Mouse (Mus musculus) limb, embryonic 11.5 days (tissue): ENCODE measurements around the gene Usp49. TPM values are rescaled to one million over a fixed set of nuclear protein-coding genes. Genes with fewer than 3 reads are reported as not detected.
"Not testable (repeated sequence)": the region's sequence is repeated elsewhere in the genome, so short reads cannot be mapped to it uniquely, and the experiment has no call there.

Experiments
- ATAC-seq: fragments of 200-750 bp; cut with Nextera tagmentation; 2 replicates; pipeline ENCODE4 v1.8.0; 2017; ENCODE audit warnings: low read depth; ENCODE audit not compliant: insufficient number of reproducible peaks, low FRiP score, low TSS enrichment
- DNase-seq: peaks from one replicate; pipeline ENCODE4 v3.0.0-alpha.2; 2015; ENCODE audit warnings: low spot score
- H3K27ac ChIP-seq: fragments of 300-500 bp; sonication (generic); replicated peaks from 2 replicates; pipeline ENCODE4 v1.5.1; 2014; ENCODE audit warnings: low read depth, mild to moderate bottlenecking, low read length
- H3K27me3 ChIP-seq: fragments of 300-500 bp; sonication (generic); 2 replicates; pipeline ENCODE4 v1.6.1; 2014; ENCODE audit warnings: mild to moderate bottlenecking, low read length, mixed read lengths; ENCODE audit not compliant: control insufficient read depth, insufficient read depth
- H3K36me3 ChIP-seq: fragments of 300-500 bp; sonication (generic); 2 replicates; pipeline ENCODE4 v1.6.1; 2014; ENCODE audit warnings: mild to moderate bottlenecking, low read length, moderate library complexity, mixed read lengths; ENCODE audit not compliant: control insufficient read depth, insufficient read depth
- H3K4me1 ChIP-seq: fragments of 300-500 bp; sonication (generic); 2 replicates; pipeline ENCODE4 v1.6.1; 2014; ENCODE audit warnings: low read length, mixed read lengths; ENCODE audit not compliant: control insufficient read depth, insufficient read depth
- H3K4me2 ChIP-seq: fragments of 300-500 bp; sonication (generic); 2 replicates; pipeline ENCODE4 v1.6.1; 2014; ENCODE audit warnings: low read depth, mild to moderate bottlenecking, moderate library complexity; ENCODE audit not compliant: severe bottlenecking
- H3K4me3 ChIP-seq: fragments of 300-500 bp; sonication (generic); 2 replicates; pipeline ENCODE4 v1.5.1; 2014; ENCODE audit warnings: low read depth, low read length
- H3K9ac ChIP-seq: fragments of 300-500 bp; sonication (generic); 2 replicates; pipeline ENCODE4 v1.6.1; 2014; ENCODE audit warnings: mild to moderate bottlenecking, low read length
- H3K9me3 ChIP-seq: fragments of 300-500 bp; sonication (generic); 2 replicates; pipeline ENCODE4 v1.6.1; 2016; ENCODE audit warnings: low read length; ENCODE audit not compliant: control insufficient read depth
- WGBS: fragments of 180-500 bp; shearing (Covaris S2); extraction: QIAGEN DNeasy Blood & Tissue Kit; methylation state at CpG from one replicate; pipeline ENCODE4 v1.1.7; 2014; 5-methylcytosine and 5-hydroxymethylcytosine counted together
- polyA plus RNA-seq: library from polyadenylated mRNA; unstranded; fragments of >200 nt; fragmentation: Nextera tagmentation; extraction: Ambion mirVana; gene quantifications from 2 replicates; pipeline ENCODE4 v1.2.1, GENCODE M21; 2014

Usp49 gene
- polyA plus RNA-seq, 1 experiment from 2014 or later = 6.7 TPM

DNA sequence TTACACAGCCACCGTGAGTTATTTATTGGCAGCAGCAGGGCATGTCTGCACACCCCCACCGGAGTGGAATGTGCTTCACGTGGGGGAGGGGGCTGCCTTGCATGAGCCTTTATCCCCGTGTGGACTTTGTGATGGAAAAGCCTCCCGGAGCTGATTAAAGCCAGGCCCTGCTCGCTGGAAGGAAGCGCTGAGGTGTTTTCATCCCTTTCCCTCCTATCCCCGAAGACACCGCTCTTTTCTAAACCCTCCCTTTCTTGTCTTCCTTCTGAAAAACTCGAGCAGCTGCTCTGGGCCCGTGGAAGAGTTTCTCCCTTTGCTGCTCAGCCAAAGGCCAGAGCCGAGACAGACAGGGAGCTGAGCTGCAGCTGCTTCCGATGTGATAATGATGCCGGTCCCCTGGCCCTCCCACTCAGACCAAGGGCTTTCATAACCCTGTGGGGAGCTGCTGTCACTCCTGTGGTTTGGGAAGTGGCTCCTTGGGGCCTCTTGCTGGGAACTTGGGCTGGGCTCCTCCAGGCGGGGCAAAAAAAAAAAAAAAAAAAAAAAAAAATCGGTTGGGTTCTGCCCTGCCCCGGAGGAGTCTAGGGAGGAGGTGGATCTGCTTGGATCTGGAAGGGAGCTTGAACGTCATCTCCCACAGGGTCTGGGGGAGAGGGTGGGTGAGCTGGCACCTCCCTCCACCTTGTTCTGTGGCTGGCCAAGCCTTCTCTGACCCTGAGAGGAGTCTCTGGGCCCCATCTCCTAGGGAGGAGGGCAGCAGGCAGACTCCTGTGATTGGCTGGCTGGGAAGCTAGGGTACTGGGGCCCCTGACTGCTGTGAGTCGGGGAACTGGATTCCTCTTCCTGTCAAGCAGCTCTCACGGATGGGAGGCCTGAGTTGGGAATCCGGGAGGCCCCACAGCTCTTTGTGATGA lies 35.0 kb upstream of the Usp49 start:
- H3K9ac ChIP-seq = peak overlapping the region; percentile 89
- peaks cover 26% of the 10 kb centered on the region for H3K4me1 ChIP-seq
- peak overlapping the region; percentile 87 for H3K4me2 ChIP-seq
- no peaks in the 10 kb centered on the region for H3K9me3 ChIP-seq
- peaks cover 8% of the 10 kb centered on the region; the same call in 1 of the 2 replicates for H3K36me3 ChIP-seq
- peak; percentile 69 for ATAC-seq
- H3K4me3 ChIP-seq = peak overlapping the region; percentile 92
- WGBS = 1% methylated on average over 21 of the region's 21 CpGs
- H3K27me3 ChIP-seq = no peaks in the 10 kb centered on the region
- DNase-seq = peak; percentile 79
- peak overlapping the region; percentile 91 for H3K27ac ChIP-seq

DNA sequence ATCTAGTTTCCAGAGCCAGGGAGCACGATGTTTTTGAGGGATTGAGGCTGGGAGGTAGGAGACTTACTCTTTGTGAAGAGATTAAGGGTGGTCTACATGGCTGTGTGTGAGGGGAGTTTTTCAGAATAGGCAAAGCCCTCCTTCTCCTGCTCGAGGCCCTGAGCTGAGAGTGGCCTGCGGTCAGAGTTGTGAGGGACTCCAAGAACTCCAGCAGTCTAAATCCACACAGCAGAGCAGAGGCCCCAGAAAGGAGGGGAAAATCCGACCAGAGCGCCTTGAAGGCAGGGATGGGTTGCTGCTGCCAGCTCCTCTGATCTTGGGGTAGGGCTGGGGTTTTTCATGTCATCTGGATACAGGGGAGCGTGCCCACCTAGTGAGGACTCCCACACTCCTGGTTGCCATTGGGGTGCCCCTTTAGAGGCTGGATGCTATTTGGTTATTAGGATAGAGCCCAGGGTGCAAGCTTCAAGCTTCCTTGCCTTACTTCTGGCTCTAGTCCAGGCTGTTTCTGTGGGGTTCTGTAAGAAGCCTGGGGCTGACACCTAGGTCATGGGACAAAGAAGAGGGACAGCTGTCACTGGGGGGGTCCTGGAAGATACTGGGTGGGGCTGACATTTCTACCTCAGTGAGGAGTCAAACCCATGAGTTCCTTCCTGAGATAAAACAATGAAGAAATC lies 34.2 kb upstream of the Usp49 start:
- H3K4me1 ChIP-seq = peaks cover 26% of the 10 kb centered on the region
- 26% methylated on average over 6 of the region's 6 CpGs for WGBS
- H3K9me3 ChIP-seq = no peaks in the 10 kb centered on the region
- H3K4me3 ChIP-seq = peak overlapping the region; percentile 92
- H3K9ac ChIP-seq = peak overlapping the region; percentile 89
- no peaks in the 10 kb centered on the region for H3K27me3 ChIP-seq
- peaks cover 11% of the 10 kb centered on the region; the same call in 1 of the 2 replicates for H3K36me3 ChIP-seq
- peak overlapping the region; percentile 91 for H3K27ac ChIP-seq
- DNase-seq (no peak), ATAC-seq (no peak)
- peak overlapping the region; percentile 87 for H3K4me2 ChIP-seq

DNA sequence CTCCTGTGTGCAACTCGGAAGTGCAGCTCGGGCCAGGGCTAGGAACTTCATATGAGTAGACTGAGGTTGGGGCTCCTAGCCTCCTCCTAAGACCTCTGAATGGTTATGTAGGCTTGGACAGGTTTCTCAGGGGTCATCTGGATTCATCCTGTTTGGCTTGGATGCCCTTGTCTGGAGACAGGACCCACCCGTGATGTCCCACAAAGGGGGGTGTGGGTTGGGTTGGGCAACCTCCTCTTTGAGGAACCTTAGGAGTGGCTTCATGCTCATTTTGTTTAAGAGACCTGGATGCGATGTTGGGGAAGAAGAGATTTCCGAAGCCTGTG lies 33.7 kb upstream of the Usp49 start:
- H3K4me2 ChIP-seq = peak overlapping the region; percentile 87
- peaks cover 26% of the 10 kb centered on the region for H3K4me1 ChIP-seq
- ATAC-seq = no peak
- peaks cover 14% of the 10 kb centered on the region; the same call in 1 of the 2 replicates for H3K36me3 ChIP-seq
- no peak overlapping the region; the same call in 1 of the 2 replicates for H3K4me3 ChIP-seq
- no peak for DNase-seq
- no peaks in the 10 kb centered on the region for H3K27me3 ChIP-seq
- no peaks in the 10 kb centered on the region for H3K9me3 ChIP-seq
- WGBS = 69% methylated on average over 5 of the region's 5 CpGs
- H3K27ac ChIP-seq = peak overlapping the region; percentile 91; the same call in 1 of the 2 replicates
- peak overlapping the region; percentile 89 for H3K9ac ChIP-seq

DNA sequence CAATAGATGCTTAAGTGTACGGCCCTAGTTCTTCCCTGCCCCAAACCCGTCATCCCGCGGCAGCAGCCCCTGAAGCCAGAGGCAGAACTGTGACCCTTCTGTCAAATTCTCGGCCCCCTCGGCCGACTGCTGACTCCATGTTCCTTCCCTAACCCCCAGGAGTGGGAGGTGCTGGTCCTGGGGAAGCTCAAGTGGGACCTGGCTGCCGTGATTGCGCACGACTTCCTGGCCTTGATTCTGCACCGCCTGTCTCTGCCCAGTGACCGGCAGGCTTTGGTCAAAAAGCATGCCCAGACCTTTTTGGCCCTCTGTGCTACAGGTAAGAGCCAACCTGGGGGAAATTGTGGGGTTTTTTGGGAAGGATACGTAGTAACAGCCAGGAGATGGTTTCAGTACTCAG lies 33.2 kb upstream of the Usp49 start:
- ATAC-seq (no peak), DNase-seq (no peak)
- WGBS = 64% methylated on average over 13 of the region's 13 CpGs
- peak overlapping the region; percentile 87 for H3K4me2 ChIP-seq
- H3K4me3 ChIP-seq = no peak overlapping the region
- H3K27ac ChIP-seq = peak overlapping the region; percentile 47; the same call in 1 of the 2 replicates
- H3K36me3 ChIP-seq = peaks cover 14% of the 10 kb centered on the region; the same call in 1 of the 2 replicates
- H3K4me1 ChIP-seq = peaks cover 26% of the 10 kb centered on the region
- no peaks in the 10 kb centered on the region for H3K27me3 ChIP-seq
- peak overlapping the region; percentile 37; the same call in 1 of the 2 replicates for H3K9ac ChIP-seq
- no peaks in the 10 kb centered on the region for H3K9me3 ChIP-seq

GRCm38 (mm10) chr17:47597838-47598579 lies 32.5 kb upstream of the Usp49 start:
- ATAC-seq = no peak
- Histone ChIP-seq H3K36me3 (peaks cover 14% of the 10 kb centered on the region; the same call in 1 of the 2 replicates), H3K9ac (no peak overlapping the region), H3K27me3 (no peaks in the 10 kb centered on the region), H3K4me3 (no peak overlapping the region), H3K27ac (no peak overlapping the region), H3K4me2 (no peak overlapping the region), H3K9me3 (no peaks in the 10 kb centered on the region), H3K4me1 (peaks cover 24% of the 10 kb centered on the region)
- 34% methylated on average over 10 of the region's 10 CpGs for WGBS
- peak; percentile 62 for DNase-seq

DNA sequence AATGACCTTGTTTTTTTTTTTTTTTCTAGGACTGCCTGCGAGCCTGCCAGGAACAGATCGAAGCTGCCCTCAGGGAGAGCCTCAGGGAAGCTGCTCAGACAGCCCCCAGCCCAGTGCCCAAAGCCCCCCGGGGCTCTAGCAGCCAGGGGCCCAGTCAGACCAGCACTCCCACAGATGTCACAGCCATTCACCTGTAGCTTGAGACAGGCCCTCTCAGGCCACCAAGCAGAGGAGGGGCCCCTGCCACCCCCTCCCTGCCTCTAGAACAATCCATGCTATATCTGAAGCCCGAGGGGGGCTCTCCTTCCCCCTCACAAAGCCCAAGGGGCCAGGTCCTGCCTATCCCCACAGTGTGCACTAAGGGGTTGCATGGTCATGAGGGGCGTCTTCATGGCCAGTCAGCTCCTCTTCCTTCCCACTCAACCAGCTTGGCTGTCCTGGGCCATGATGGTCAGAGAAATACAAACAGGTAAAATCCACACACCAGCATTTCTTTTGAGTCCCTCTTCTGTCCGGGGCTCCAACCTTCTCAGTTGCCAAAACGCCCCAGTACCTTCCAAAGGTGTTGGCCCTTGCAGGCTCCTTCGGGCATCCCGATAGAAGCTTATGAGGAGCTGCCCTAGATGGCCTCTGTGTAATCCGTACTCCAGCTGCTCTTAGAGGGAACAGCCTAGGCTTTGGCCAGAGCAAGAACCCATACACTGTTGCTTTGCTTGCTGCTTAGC lies 31.7 kb upstream of the Usp49 start:
- H3K36me3 ChIP-seq = peaks cover 16% of the 10 kb centered on the region; the same call in 1 of the 2 replicates
- H3K27me3 ChIP-seq, H3K4me3 ChIP-seq, DNase-seq, ATAC-seq, H3K4me2 ChIP-seq, H3K27ac ChIP-seq, H3K9ac ChIP-seq, H3K9me3 ChIP-seq: not testable (repeated sequence)
- H3K4me1 ChIP-seq = peaks cover 24% of the 10 kb centered on the region
- 87% methylated on average over 10 of the region's 10 CpGs for WGBS

- DNase-seq (no peak), ATAC-seq (no peak)
- Histone ChIP-seq H3K9me3 (no peaks in the 10 kb centered on the region), H3K4me2 (no peak overlapping the region), H3K4me1 (peaks cover 24% of the 10 kb centered on the region), H3K27ac (no peak overlapping the region), H3K27me3 (no peaks in the 10 kb centered on the region), H3K4me3 (no peak overlapping the region), H3K9ac (no peak overlapping the region), H3K36me3 (peaks cover 23% of the 10 kb centered on the region)
- WGBS = 79% methylated on average over 11 of the region's 11 CpGs
These were observed 30.8 kb upstream of the Usp49 start for GRCm38 (mm10) chr17:47599511-47600297.
